Mouse (Mus musculus): Measurements from ENCODE around the gene Sun1.

DNA sequence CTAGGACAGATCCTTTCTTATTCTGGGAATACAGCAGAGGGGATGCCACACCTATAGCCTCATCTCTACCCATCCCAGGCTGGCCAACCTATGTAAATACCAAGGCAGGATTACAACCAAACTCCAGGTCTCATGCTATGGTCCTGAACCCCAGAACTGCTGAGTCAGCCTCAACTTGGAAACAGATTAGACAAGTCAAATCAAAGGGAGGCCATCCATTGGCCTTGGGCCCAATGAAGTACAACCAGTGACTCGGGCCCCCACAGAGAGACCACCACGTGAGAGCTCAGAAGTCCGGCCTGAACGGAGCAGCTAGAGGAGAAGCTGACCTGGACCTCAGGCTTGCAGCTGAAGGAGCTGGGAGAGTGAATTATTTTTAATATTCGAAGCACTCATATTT lies 97.3 kb downstream of the Sun1 start:
- TF ChIP-seq CTCF (IDR thresholded peaks at IDR 0.05; ENCODE audit: low read depth, low read length) (no peak), POLR2A (IDR thresholded peaks at IDR 0.05; ENCODE audit: insufficient read depth, low read length) (no peak), EP300 (IDR thresholded peaks at IDR 0.05; ENCODE audit: insufficient read depth, low read depth, low read length) (no peak)

Measured in ES-Bruce4 (cell line).